Mouse (Mus musculus): ENCODE data around the gene Unc119b. TPM values are rescaled to one million over a fixed set of nuclear protein-coding genes. Genes with fewer than 3 reads are reported as not detected.
"Not testable (repeated sequence)": the region's sequence is repeated elsewhere in the genome, so short reads cannot be mapped to it uniquely, and the experiment has no call there.

Unc119b gene
- polyA plus RNA-seq, 1 experiment from 2014 or later = 47.1 TPM

DNA sequence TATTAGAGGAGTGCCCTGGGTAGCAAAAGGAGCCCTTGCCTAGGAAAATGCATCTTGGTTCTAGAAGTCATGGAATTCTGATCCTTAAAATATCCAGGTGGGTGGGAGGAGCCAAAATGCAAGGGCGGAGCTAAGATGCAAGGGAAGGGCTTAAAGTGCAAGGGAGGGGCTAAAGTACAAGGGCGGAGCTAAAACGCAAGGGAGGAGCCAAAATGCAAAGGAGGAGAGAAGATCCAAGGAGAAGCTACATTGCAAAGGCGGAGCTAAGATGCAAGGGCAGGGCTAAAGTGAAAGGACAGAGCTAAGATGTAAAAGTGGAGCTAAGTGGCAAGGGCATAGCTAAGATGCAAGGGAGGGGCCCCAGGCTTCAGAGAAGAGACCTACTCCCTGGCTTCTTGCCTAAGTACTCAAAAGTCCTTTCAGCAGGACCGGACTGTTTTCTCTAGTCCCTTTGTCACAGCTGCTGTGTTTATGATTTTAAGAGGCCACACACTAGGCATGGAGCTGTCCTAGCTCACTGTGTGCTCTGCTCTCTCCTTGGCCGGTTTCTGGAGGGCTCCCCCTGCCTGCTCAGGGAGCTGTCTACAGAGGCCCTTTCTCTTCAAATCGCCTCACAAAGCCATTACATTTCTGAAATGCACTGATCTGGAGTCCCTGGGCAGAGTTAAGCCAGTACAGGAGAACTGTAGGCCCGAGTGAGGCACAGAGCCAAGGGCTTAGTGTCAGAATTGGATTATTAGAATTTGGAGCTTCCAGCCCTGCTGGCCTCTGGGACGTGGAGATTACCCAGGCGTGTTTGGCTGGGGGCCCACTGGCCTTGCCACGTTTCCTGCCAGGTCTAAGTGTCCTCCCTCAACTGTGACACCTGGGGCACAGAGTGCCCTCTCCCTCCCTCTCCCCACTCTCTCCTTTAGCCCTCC is 31.4 kb upstream of the Unc119b start:
- no peak overlapping the region for H3K4me2 ChIP-seq (replicated peaks)
- H3K4me3 ChIP-seq = no peak overlapping the region
- no peaks in the 10 kb centered on the region for H3K36me3 ChIP-seq
- WGBS = 51% methylated on average over 11 of the region's 11 CpGs
- H3K9me3 ChIP-seq = no peaks in the 10 kb centered on the region
- H3K27me3 ChIP-seq = no peaks in the 10 kb centered on the region
- ATAC-seq (ENCODE audit: low FRiP score, low read depth) = no peak
- H3K9ac ChIP-seq = no peak overlapping the region
- H3K4me1 ChIP-seq = peaks cover 33% of the 10 kb centered on the region
- peak overlapping the region; percentile 40; the same call in 1 of the 2 replicates for H3K27ac ChIP-seq

DNA sequence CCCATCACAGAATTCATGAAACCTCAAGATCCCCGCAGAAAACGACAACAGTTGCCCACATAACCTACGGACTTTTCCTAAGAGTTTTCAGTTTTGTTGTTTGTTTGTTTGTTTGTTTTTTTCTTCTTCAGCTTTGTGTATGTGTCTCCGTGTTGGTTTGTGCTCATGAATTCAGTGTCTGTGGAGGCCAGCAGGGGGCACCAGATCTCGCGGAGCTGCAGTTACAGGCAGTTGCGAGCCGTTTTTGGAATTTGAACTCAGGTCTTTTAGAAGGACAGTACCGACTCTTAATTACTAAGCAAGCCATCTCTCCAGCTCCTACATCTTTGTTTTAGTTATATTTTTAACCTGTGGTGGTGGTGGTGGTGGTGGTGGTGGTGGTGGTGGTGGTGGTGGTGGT is 30.6 kb upstream of the Unc119b start:
- H3K9ac ChIP-seq = no peak overlapping the region
- H3K4me2 ChIP-seq (replicated peaks) = no peak overlapping the region
- no peak overlapping the region for H3K27ac ChIP-seq
- H3K27me3 ChIP-seq = no peaks in the 10 kb centered on the region
- WGBS = 63% methylated on average over 9 of the region's 9 CpGs
- no peak overlapping the region for H3K4me3 ChIP-seq
- H3K4me1 ChIP-seq = peaks cover 40% of the 10 kb centered on the region
- no peaks in the 10 kb centered on the region for H3K36me3 ChIP-seq
- no peak for ATAC-seq (ENCODE audit: low FRiP score, low read depth)
- no peaks in the 10 kb centered on the region for H3K9me3 ChIP-seq

- WGBS = 81% methylated on average over 4 of the region's 4 CpGs
- H3K9me3 ChIP-seq; H3K27me3 ChIP-seq; H3K4me3 ChIP-seq; H3K36me3 ChIP-seq; H3K4me2 ChIP-seq (replicated peaks); H3K9ac ChIP-seq; ATAC-seq (ENCODE audit: low FRiP score, low read depth); H3K27ac ChIP-seq: not testable (repeated sequence)
- H3K4me1 ChIP-seq = peaks cover 40% of the 10 kb centered on the region
These were observed 29.7 kb upstream of the Unc119b start for GRCm38 (mm10) chr5:115164446-115164845.

DNA sequence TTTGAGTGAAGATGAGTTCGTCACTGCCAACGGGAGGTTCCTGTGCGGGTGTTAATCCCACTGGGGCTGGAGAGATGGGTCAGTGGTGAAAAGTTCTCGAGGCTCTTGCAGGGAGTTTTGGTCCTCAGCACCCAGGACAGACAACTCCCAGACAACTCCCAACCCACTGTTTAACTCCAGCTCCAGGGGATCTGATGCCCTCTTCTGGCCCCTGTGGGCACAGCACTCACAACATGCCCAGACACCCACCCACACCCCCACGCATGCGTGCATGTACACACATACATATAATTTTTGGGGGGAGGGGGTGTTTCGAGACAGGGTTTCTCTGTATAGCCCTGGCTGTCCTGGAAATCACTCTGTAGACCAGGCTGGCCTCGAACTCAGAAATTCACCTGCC is 28.8 kb upstream of the Unc119b start:
- Histone ChIP-seq H3K27ac (no peak overlapping the region), H3K4me1 (peaks cover 37% of the 10 kb centered on the region), H3K9me3 (no peaks in the 10 kb centered on the region), H3K9ac (no peak overlapping the region; the same call in 1 of the 2 replicates), H3K4me2 (replicated peaks) (peak overlapping the region; percentile 39), H3K36me3 (no peaks in the 10 kb centered on the region), H3K27me3 (no peaks in the 10 kb centered on the region), H3K4me3 (peak overlapping the region; percentile 9; the same call in 1 of the 2 replicates)
- WGBS = 42% methylated on average over 8 of the region's 8 CpGs
- no peak for ATAC-seq (ENCODE audit: low FRiP score, low read depth)

DNA sequence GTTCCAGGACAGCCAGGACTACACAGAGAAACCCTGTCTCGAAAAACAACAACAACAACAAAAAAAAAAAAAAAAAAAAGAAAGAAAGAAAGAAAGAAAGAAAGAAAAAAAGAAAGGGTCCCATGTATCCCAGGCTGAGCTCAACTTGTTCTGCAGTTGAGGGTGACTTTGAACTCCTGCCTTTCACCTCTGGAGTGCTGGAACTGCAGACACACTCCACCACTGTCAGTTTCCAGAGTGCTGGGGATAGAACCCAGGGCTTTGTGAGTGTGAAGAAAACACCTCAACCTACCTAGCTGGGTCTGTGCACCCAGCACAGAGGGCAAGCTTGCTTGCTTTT is 27.1 kb upstream of the Unc119b start:
- not testable (repeated sequence) for H3K4me2 ChIP-seq (replicated peaks)

GRCm38 (mm10) chr5:115161064-115161939 is 26.5 kb upstream of the Unc119b start:
- 25% methylated on average over 13 of the region's 13 CpGs for WGBS
- H3K27me3 ChIP-seq = no peaks in the 10 kb centered on the region
- H3K4me1 ChIP-seq = peaks cover 37% of the 10 kb centered on the region
- ATAC-seq (ENCODE audit: low FRiP score, low read depth) = no peak
- no peak overlapping the region for H3K4me3 ChIP-seq
- 0 out of 2 replicates have a peak overlapping the region, but pooled peaks have one; percentile 25 for H3K9ac ChIP-seq
- no peak overlapping the region; the same call in 1 of the 2 replicates for H3K27ac ChIP-seq
- peak overlapping the region; percentile 14; the same call in 1 of the 2 replicates for H3K4me2 ChIP-seq (replicated peaks)
- H3K9me3 ChIP-seq = no peaks in the 10 kb centered on the region
- H3K36me3 ChIP-seq = no peaks in the 10 kb centered on the region

More for the DNA sequence above, 27.1 kb upstream of the Unc119b start:
- not testable (repeated sequence) for H3K4me3 ChIP-seq; H3K9ac ChIP-seq; H3K9me3 ChIP-seq; H3K27ac ChIP-seq; H3K27me3 ChIP-seq; H3K36me3 ChIP-seq; ATAC-seq (ENCODE audit: low FRiP score, low read depth)
- WGBS = 91% methylated on average over 1 of the region's 1 CpGs
- peaks cover 34% of the 10 kb centered on the region for H3K4me1 ChIP-seq

GRCm38 (mm10) chr5:115160655-115161054 is 25.9 kb upstream of the Unc119b start:
- no peak for ATAC-seq (ENCODE audit: low FRiP score, low read depth)
- 59% methylated on average over 6 of the region's 6 CpGs for WGBS
- Histone ChIP-seq H3K36me3 (no peaks in the 10 kb centered on the region), H3K27ac (no peak overlapping the region), H3K4me2 (replicated peaks) (no peak overlapping the region), H3K27me3 (no peaks in the 10 kb centered on the region), H3K9ac (no peak overlapping the region), H3K9me3 (no peaks in the 10 kb centered on the region), H3K4me1 (peaks cover 39% of the 10 kb centered on the region), H3K4me3 (no peak overlapping the region)

DNA sequence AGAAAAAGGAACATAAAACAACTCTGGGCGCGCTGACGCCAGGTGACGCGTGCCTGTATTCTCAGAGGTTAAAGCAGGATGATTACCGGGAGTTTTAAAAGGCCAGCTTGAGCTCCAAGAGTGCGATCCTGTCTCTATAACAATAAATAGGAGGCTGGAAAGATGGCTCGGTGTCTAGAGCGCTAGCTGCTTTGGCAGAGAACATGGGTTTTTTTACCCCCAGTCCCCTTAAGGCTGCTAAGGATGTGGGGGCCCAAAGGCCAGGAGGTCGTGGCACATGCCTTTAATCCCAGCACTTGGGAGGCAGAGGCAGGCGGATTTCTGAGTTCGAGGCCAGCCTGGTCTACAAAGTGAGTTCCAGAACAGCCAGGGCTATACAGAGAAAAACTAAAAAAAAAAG is 24.4 kb upstream of the Unc119b start:
- peaks cover 54% of the 10 kb centered on the region for H3K4me1 ChIP-seq
- H3K27me3 ChIP-seq = no peaks in the 10 kb centered on the region
- H3K4me2 ChIP-seq (replicated peaks) = peak overlapping the region; percentile 88
- peak overlapping the region; percentile 75 for H3K9ac ChIP-seq
- ATAC-seq (ENCODE audit: low FRiP score, low read depth) = no peak
- H3K9me3 ChIP-seq = no peaks in the 10 kb centered on the region
- peak overlapping the region; percentile 98 for H3K4me3 ChIP-seq
- H3K36me3 ChIP-seq = no peaks in the 10 kb centered on the region
- WGBS = 36% methylated on average over 12 of the region's 12 CpGs
- H3K27ac ChIP-seq = peak overlapping the region; percentile 97

DNA sequence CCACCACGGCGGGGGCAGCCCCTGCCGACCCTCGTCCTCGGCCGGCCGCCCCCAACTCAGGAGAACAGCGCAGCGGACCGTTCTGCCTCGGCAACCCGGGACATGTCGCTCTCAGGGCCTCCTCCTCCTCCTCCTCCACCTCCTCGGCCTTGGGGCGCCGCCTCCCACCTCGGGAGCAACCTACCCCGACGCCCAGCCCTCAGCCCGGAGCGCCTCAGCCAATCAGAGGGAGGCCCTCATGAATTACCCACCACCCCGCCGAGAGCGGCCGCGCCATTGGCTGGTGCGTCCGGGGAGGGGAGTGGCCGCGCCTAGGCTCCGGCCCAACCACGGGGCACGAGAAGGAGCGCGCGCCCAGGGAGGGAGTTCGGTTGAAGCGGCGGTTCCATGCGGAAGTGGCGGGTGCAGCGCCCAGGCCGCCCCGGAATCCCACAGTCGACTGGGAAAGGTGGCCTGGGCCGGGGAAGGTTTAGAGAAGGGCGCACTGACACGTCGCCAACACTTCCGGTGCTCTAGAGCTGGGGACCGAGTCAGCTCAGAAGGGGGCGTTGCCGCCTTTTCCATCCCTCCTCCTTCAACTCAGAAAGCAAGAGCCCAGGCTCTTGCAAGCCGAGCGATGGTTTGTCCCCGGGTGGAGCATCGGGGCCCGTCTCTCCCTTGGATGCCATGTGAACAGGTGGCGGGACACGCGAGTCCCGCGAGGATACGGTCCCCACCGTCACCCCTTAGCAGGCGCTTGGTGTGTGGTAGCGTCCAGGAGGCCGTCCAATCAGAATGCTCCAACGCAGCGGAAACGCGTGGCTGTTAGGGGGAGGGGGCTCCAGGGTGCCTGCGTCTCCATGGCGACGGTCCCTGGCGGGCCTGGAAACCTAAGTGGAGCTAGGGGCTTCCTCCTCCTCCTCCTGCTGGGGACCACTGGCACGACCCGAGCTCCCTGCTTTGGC is 23.5 kb upstream of the Unc119b start, which contains the start of gene Mlec:
Gene Mlec, minus strand, starts transcription at position 140 of the 944 bp plus-strand sequence.
- H3K27ac ChIP-seq = peak within 1 kb of the TSS; percentile 97
- ATAC-seq (ENCODE audit: low FRiP score, low read depth) = peak; percentile 96
- H3K9ac ChIP-seq = peak within 1 kb of the TSS; percentile 98
- H3K9me3 ChIP-seq = no peaks in the 10 kb centered on the region
- H3K4me3 ChIP-seq = peak within 1 kb of the TSS; percentile 98
- WGBS = under 1% methylated on average over 69 of the region's 78 CpGs
- H3K4me1 ChIP-seq = peaks cover 60% of the 10 kb centered on the region
- H3K4me2 ChIP-seq (replicated peaks) = peak within 1 kb of the TSS; percentile 88
- H3K27me3 ChIP-seq = no peaks in the 10 kb centered on the region
- H3K36me3 ChIP-seq = peaks cover 4% of the 10 kb centered on the region; the same call in 1 of the 2 replicates

DNA sequence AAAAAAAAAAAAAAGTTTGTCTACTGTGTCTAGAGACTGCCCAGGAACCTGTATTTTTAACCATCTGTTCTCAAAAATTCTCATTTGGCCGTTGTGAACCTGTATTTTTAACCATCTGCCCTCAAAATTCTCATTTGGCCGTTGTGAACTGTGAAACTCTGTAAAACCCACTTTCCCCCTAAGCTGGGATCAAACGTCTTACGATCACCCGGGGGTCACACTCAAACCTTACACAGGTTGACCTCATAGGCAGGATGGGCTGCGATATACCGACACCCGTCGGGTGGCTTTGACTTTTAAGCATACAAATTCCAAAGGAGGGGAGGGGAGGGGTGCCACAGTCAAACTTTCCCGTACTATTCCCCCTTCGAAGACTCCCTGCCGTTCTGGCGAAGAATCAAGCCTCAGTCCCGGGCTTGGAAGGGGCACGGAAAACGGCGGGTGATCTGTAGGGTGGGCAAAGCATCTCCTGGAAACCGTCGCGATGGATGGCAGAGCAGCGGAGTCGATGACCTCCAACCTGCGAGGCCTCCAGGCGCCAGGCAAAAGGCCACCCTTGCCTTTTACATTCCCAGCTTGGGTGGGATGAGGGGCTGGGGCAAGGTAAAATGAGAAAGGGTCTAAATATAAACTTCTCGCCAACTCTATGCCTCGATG is 22.3 kb upstream of the Unc119b start:
- no peak for ATAC-seq (ENCODE audit: low FRiP score, low read depth)
- peak overlapping the region; percentile 92 for H3K27ac ChIP-seq
- H3K9me3 ChIP-seq = no peaks in the 10 kb centered on the region
- H3K4me2 ChIP-seq (replicated peaks) = peak overlapping the region; percentile 88
- peak overlapping the region; percentile 98 for H3K9ac ChIP-seq
- H3K4me1 ChIP-seq = peaks cover 67% of the 10 kb centered on the region
- no peaks in the 10 kb centered on the region for H3K27me3 ChIP-seq
- peaks cover 10% of the 10 kb centered on the region for H3K36me3 ChIP-seq
- H3K4me3 ChIP-seq = peak overlapping the region; percentile 98
- under 1% methylated on average over 26 of the region's 26 CpGs for WGBS

GRCm38 (mm10) chr5:115156401-115156800 is 21.6 kb upstream of the Unc119b start:
- Histone ChIP-seq H3K27me3 (no peaks in the 10 kb centered on the region), H3K9me3 (no peaks in the 10 kb centered on the region), H3K4me2 (replicated peaks) (peak overlapping the region; percentile 88), H3K4me3 (peak overlapping the region; percentile 98), H3K4me1 (peaks cover 71% of the 10 kb centered on the region), H3K36me3 (peaks cover 14% of the 10 kb centered on the region), H3K27ac (peak overlapping the region; percentile 29; the same call in 1 of the 2 replicates), H3K9ac (peak overlapping the region; percentile 98)
- ATAC-seq (ENCODE audit: low FRiP score, low read depth) = no peak
- 51% methylated on average over 7 of the region's 7 CpGs for WGBS

All from limb, embryonic 13.5 days (tissue).